In genomic region chr7:89404734-89405440, GRCm38 (mm10) we compare ENCODE assay signal across 8 mouse cellular contexts. TPM values are rescaled to one million over a fixed set of nuclear protein-coding genes. Genes with fewer than 3 reads are reported as not detected.
A peak's percentile ranks its signal among the peaks of the same experiment; 100 is the strongest.
DNase-seq lines count a peak whose midpoint lies in the region; ATAC-seq and TF ChIP-seq lines count a peak whose summit lies in the region.

No protein-coding gene starts in this region.

- TF ChIP-seq POLR2A in bone marrow macrophage, adult 2 months (IDR thresholded peaks at IDR 0.05; ENCODE audit: borderline replicate concordance, low read depth, low read length): no peak

- H3K4me1 ChIP-seq in bone marrow macrophage, adult 2 months (ENCODE audit: control insufficient read depth, insufficient read depth, low read length): no peaks in the 10 kb centered on the region
- H3K4me1 ChIP-seq in hindbrain, postnatal 0 days (ENCODE audit: insufficient read depth, low read length): no peaks in the 10 kb centered on the region
- peaks cover 4% of the 10 kb centered on the region for H3K4me1 ChIP-seq in liver, embryonic 16.5 days (ENCODE audit: control insufficient read depth, low read depth, low read length)
- H3K4me1 ChIP-seq in neural tube, embryonic 12.5 days: peaks cover 4% of the 10 kb centered on the region; the same call in 1 of the 2 replicates

- no peak for TF ChIP-seq CTCF in bone marrow macrophage, adult 2 months (IDR thresholded peaks at IDR 0.05; ENCODE audit: low read depth, low read length)
- no peak for TF ChIP-seq CTCF in hindbrain, postnatal 0 days (IDR thresholded peaks at IDR 0.05; ENCODE audit: low read depth)

- H3K9me3 ChIP-seq in hindbrain, postnatal 0 days (ENCODE audit: low read length): no peaks in the 10 kb centered on the region
- H3K9me3 ChIP-seq in liver, embryonic 16.5 days (replicated peaks; ENCODE audit: control insufficient read depth, low read length): no peaks in the 10 kb centered on the region
- H3K9me3 ChIP-seq in neural tube, embryonic 12.5 days: no peaks in the 10 kb centered on the region

- WGBS in hindbrain, postnatal 0 days: under 1% methylated on average over 34 of the region's 35 CpGs
- under 1% methylated on average over 35 of the region's 35 CpGs for WGBS in liver, embryonic 16.5 days (ENCODE audit: insufficient replicate concordance)
- under 1% methylated on average over 35 of the region's 35 CpGs for WGBS in neural tube, embryonic 12.5 days

- no peak for ATAC-seq in hindbrain, postnatal 0 days
- ATAC-seq in liver, embryonic 16.5 days (ENCODE audit: low read depth): no peak
- ATAC-seq in neural tube, embryonic 12.5 days (ENCODE audit: low FRiP score, low read depth): no peak

- H3K9ac ChIP-seq in hindbrain, postnatal 0 days (replicated peaks; ENCODE audit: low read length): peak overlapping the region; percentile 75
- H3K9ac ChIP-seq in liver, embryonic 16.5 days (ENCODE audit: low read depth, low read length): peak overlapping the region; percentile 71
- peak overlapping the region; percentile 68 for H3K9ac ChIP-seq in neural tube, embryonic 12.5 days

- intact Hi-C loops in gastrocnemius, postnatal 14 days (cut with DNase I; ENCODE audit: low total_unique reads): no loop called here

- no peaks in the 10 kb centered on the region for H3K27me3 ChIP-seq in hindbrain, postnatal 0 days (ENCODE audit: insufficient read depth, low read length)
- H3K27me3 ChIP-seq in liver, embryonic 16.5 days (ENCODE audit: control insufficient read depth, insufficient read depth, low read depth, low read length): peaks cover 34% of the 10 kb centered on the region
- H3K27me3 ChIP-seq in neural tube, embryonic 12.5 days (replicated peaks): peaks cover 3% of the 10 kb centered on the region; the same call in 1 of the 2 replicates

- no peaks in the 10 kb centered on the region for H3K36me3 ChIP-seq in hindbrain, postnatal 0 days (ENCODE audit: insufficient read depth, low read length)
- no peaks in the 10 kb centered on the region; the same call in 1 of the 2 replicates for H3K36me3 ChIP-seq in liver, embryonic 16.5 days (ENCODE audit: control insufficient read depth, insufficient read depth)
- H3K36me3 ChIP-seq in neural tube, embryonic 12.5 days: no peaks in the 10 kb centered on the region

- peak; percentile 34 for DNase-seq in ovary, postnatal 36 days (ENCODE audit: low spot score)
- DNase-seq in ovary, postnatal 14 days (ENCODE audit: low spot score): no peak
- DNase-seq in gastrocnemius, postnatal 14 days: peak; percentile 46
- DNase-seq in hindbrain, postnatal 0 days (ENCODE audit: low spot score): peak; percentile 8
- DNase-seq in left cerebral cortex, adult 11 months (ENCODE audit: low spot score): no peak

- H3K4me2 ChIP-seq in hindbrain, postnatal 0 days (ENCODE audit: low read depth, low read length): peak overlapping the region; percentile 100
- H3K4me2 ChIP-seq in liver, embryonic 16.5 days (ENCODE audit: low read depth, low read length): peak overlapping the region; percentile 79
- peak overlapping the region; percentile 94 for H3K4me2 ChIP-seq in neural tube, embryonic 12.5 days (replicated peaks)

- H3K4me3 ChIP-seq in bone marrow macrophage, adult 2 months (ENCODE audit: insufficient read depth, low read length): peak overlapping the region; percentile 74
- H3K4me3 ChIP-seq in hindbrain, postnatal 0 days (ENCODE audit: low read length): peak overlapping the region; percentile 80
- H3K4me3 ChIP-seq in liver, embryonic 16.5 days (ENCODE audit: low read depth, low read length): peak overlapping the region; percentile 70
- peak overlapping the region; percentile 57 for H3K4me3 ChIP-seq in neural tube, embryonic 12.5 days

- no peak overlapping the region for H3K27ac ChIP-seq in bone marrow macrophage, adult 2 months (ENCODE audit: insufficient read depth, low read depth, low read length)
- H3K27ac ChIP-seq in hindbrain, postnatal 0 days: peak overlapping the region; percentile 81
- H3K27ac ChIP-seq in liver, embryonic 16.5 days (ENCODE audit: low read length): peak overlapping the region; percentile 63
- no peak overlapping the region for H3K27ac ChIP-seq in neural tube, embryonic 12.5 days

RNA-seq across cellular contexts. Expression of gene Fzd4, which starts 0.7 kb away (rescaled TPM):
- polyA plus RNA-seq in bone marrow macrophage, adult 2 months (2012; ENCODE audit: insufficient read depth, insufficient read length, missing spikeins): 0.19 TPM in 1 of 2 replicates, not detected in the other
- total RNA-seq in gastrocnemius, postnatal 14 days (2021): 10 to 100 TPM; 28.6 to 37.6 TPM
- total RNA-seq in hindbrain, postnatal 0 days (2014; rRNA removed): 4.4 and 4.7 TPM in 2 replicates
- polyA plus RNA-seq in hindbrain, postnatal 0 days (2015; fragmentation: Nextera tagmentation; extraction: Ambion mirVana): 2.1 TPM in 2 replicates
- 2.0 and 2.6 TPM in 2 replicates for polyA plus RNA-seq in liver, embryonic 16.5 days (2015; fragmentation: Nextera tagmentation; extraction: Ambion mirVana)
- polyA plus RNA-seq in neural tube, embryonic 12.5 days (2016; fragmentation: Nextera tagmentation; extraction: Ambion mirVana): 2.7 and 2.9 TPM in 2 replicates

RNA-seq across cellular contexts. Expression of gene Tmem135, which starts 0.9 kb away (rescaled TPM):
- 48.2 and 58.4 TPM in 2 replicates for polyA plus RNA-seq in bone marrow macrophage, adult 2 months (2012; ENCODE audit: insufficient read depth, insufficient read length, missing spikeins)
- total RNA-seq in gastrocnemius, postnatal 14 days (2021): 10 to 100 TPM; 20.0 to 21.1 TPM
- total RNA-seq in hindbrain, postnatal 0 days (2014; rRNA removed): 24.3 and 31.4 TPM in 2 replicates
- polyA plus RNA-seq in hindbrain, postnatal 0 days (2015; fragmentation: Nextera tagmentation; extraction: Ambion mirVana): 31.8 and 33.5 TPM in 2 replicates
- polyA plus RNA-seq in liver, embryonic 16.5 days (2015; fragmentation: Nextera tagmentation; extraction: Ambion mirVana): 17.6 and 18.6 TPM in 2 replicates
- polyA plus RNA-seq in neural tube, embryonic 12.5 days (2016; fragmentation: Nextera tagmentation; extraction: Ambion mirVana): 19.5 and 21.8 TPM in 2 replicates

Comparison
In these comparisons a context has a peak if more than half of its experiments do, and no peak if none do; other contexts are left out.
1. DNase-seq: peak in ovary, postnatal 36 days (single experiment), gastrocnemius, postnatal 14 days (single experiment) and hindbrain, postnatal 0 days (single experiment); none in ovary, postnatal 14 days (single experiment) and left cerebral cortex, adult 11 months (single experiment).
2. H3K27ac ChIP-seq: peak in hindbrain, postnatal 0 days (single experiment) and liver, embryonic 16.5 days (single experiment); none in bone marrow macrophage, adult 2 months (single experiment) and neural tube, embryonic 12.5 days (single experiment).
3. Peak in every context shown above with its lines, with median percentiles within 50 percentile points of each other: H3K4me3 ChIP-seq, H3K4me2 ChIP-seq and H3K9ac ChIP-seq.